Mouse (Mus musculus): ENCODE results near the gene Suds3. TPM values are rescaled to one million over a fixed set of nuclear protein-coding genes. Genes with fewer than 3 reads are reported as not detected.
A peak's percentile ranks its signal among the peaks of the same experiment; 100 is the strongest.

Gene Suds3
- polyA plus RNA-seq, 1 experiment from 2014 or later = 44.1 TPM

DNA sequence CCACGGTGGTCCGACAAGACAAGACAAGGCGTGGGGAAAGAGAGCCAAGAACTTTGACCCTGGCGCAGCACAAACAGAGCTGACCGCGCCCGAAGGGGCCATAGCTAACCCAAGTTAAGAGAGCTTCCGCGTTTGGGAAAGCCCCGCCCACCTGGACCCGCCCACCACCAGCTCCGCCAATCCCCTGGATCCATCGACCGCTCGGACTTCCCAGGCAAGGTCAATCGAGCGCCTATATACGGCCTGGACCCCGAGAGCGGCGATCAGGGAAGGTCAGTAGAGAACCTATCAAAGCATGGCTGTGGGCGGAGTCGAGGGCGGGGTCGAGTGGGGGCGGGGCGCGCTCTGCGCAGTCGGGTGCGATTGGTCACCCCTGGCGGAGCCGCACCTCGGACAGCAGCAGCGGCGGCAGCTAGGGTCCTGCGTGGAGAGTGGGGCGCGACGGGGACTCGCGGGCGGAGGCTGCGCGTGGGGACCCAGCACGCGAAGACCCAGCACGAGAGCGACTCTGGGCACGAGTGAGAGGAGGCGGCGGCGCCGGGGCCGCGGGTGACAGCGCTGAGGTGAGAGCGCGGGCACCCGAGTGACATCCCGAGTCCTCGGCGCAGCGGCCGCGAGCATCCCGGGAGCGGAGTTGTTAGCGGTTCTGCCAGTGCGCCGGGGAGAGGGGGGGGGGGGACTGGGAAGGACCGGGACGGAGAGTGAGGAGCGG, 4.0 kb upstream of the Suds3 start, which contains the start of gene Taok3:
Taok3 (plus strand) TSS at position 353 of the 712 bp plus-strand sequence.
- peak within 1 kb of the TSS; percentile 68 for H3K4me3 ChIP-seq (ENCODE audit: low read depth, low read length)
- DNase-seq (ENCODE audit: low spot score) = peak; percentile 100
- peak within 1 kb of the TSS; percentile 82 for H3K27ac ChIP-seq (ENCODE audit: low read depth)
- H3K9ac ChIP-seq (ENCODE audit: low read length) = peak within 1 kb of the TSS; percentile 53
- H3K27me3 ChIP-seq (replicated peaks; ENCODE audit: control insufficient read depth, insufficient read depth, low read length) = no peaks in the 10 kb centered on the region
- H3K4me1 ChIP-seq (replicated peaks; ENCODE audit: control insufficient read depth, insufficient read depth, low read length) = peaks cover 9% of the 10 kb centered on the region; the same call in 1 of the 2 replicates
- WGBS = under 1% methylated on average over 73 of the region's 74 CpGs
- no peaks in the 10 kb centered on the region for H3K36me3 ChIP-seq (ENCODE audit: control insufficient read depth, insufficient read depth, low read length)
- H3K9me3 ChIP-seq (ENCODE audit: control insufficient read depth, low read length) = no peaks in the 10 kb centered on the region
- ATAC-seq (replicated peaks; ENCODE audit: low FRiP score, low TSS enrichment, low read depth) = peak; percentile 93
- peak within 1 kb of the TSS; percentile 87 for H3K4me2 ChIP-seq (ENCODE audit: low read length)

GRCm38 (mm10) chr5:117118850-117119249, 2.9 kb upstream of the Suds3 start:
- peak overlapping the region; percentile 82 for H3K27ac ChIP-seq (ENCODE audit: low read depth)
- no peaks in the 10 kb centered on the region for H3K36me3 ChIP-seq (ENCODE audit: control insufficient read depth, insufficient read depth, low read length)
- no peak overlapping the region for H3K9ac ChIP-seq (ENCODE audit: low read length)
- H3K4me2 ChIP-seq (ENCODE audit: low read length) = peak overlapping the region; percentile 68
- no peak for ATAC-seq (replicated peaks; ENCODE audit: low FRiP score, low TSS enrichment, low read depth)
- no peak overlapping the region for H3K4me3 ChIP-seq (ENCODE audit: low read depth, low read length)
- H3K9me3 ChIP-seq (ENCODE audit: control insufficient read depth, low read length) = no peaks in the 10 kb centered on the region
- no peak for DNase-seq (ENCODE audit: low spot score)
- 58% methylated on average over 8 of the region's 8 CpGs for WGBS
- peaks cover 13% of the 10 kb centered on the region; the same call in 1 of the 2 replicates for H3K4me1 ChIP-seq (replicated peaks; ENCODE audit: control insufficient read depth, insufficient read depth, low read length)
- H3K27me3 ChIP-seq (replicated peaks; ENCODE audit: control insufficient read depth, insufficient read depth, low read length) = no peaks in the 10 kb centered on the region

GRCm38 (mm10) chr5:117118220-117118619, 2.3 kb upstream of the Suds3 start:
- DNase-seq (ENCODE audit: low spot score) (no peak), ATAC-seq (replicated peaks; ENCODE audit: low FRiP score, low TSS enrichment, low read depth) (no peak)
- no peak overlapping the region for H3K4me2 ChIP-seq (ENCODE audit: low read length)
- no peaks in the 10 kb centered on the region for H3K9me3 ChIP-seq (ENCODE audit: control insufficient read depth, low read length)
- WGBS = 88% methylated on average over 2 of the region's 2 CpGs
- H3K4me3 ChIP-seq (ENCODE audit: low read depth, low read length) = no peak overlapping the region
- H3K27ac ChIP-seq (ENCODE audit: low read depth) = no peak overlapping the region
- H3K27me3 ChIP-seq (replicated peaks; ENCODE audit: control insufficient read depth, insufficient read depth, low read length) = no peaks in the 10 kb centered on the region
- 0 out of 2 replicates have a peak, but pooled peaks cover 5% of the 10 kb centered on the region for H3K36me3 ChIP-seq (ENCODE audit: control insufficient read depth, insufficient read depth, low read length)
- H3K9ac ChIP-seq (ENCODE audit: low read length) = no peak overlapping the region
- peaks cover 13% of the 10 kb centered on the region; the same call in 1 of the 2 replicates for H3K4me1 ChIP-seq (replicated peaks; ENCODE audit: control insufficient read depth, insufficient read depth, low read length)

GRCm38 (mm10) chr5:117117716-117118115, 1.8 kb upstream of the Suds3 start:
- Histone ChIP-seq H3K27ac (ENCODE audit: low read depth) (no peak overlapping the region), H3K4me1 (replicated peaks; ENCODE audit: control insufficient read depth, insufficient read depth, low read length) (peaks cover 13% of the 10 kb centered on the region; the same call in 1 of the 2 replicates), H3K36me3 (ENCODE audit: control insufficient read depth, insufficient read depth, low read length) (peaks cover 9% of the 10 kb centered on the region), H3K4me3 (ENCODE audit: low read depth, low read length) (no peak overlapping the region), H3K27me3 (replicated peaks; ENCODE audit: control insufficient read depth, insufficient read depth, low read length) (no peaks in the 10 kb centered on the region), H3K9ac (ENCODE audit: low read length) (no peak overlapping the region), H3K9me3 (ENCODE audit: control insufficient read depth, low read length) (no peaks in the 10 kb centered on the region), H3K4me2 (ENCODE audit: low read length) (no peak overlapping the region)
- no peak for ATAC-seq (replicated peaks; ENCODE audit: low FRiP score, low TSS enrichment, low read depth)
- WGBS = 72% methylated on average over 7 of the region's 7 CpGs
- no peak for DNase-seq (ENCODE audit: low spot score)

DNA sequence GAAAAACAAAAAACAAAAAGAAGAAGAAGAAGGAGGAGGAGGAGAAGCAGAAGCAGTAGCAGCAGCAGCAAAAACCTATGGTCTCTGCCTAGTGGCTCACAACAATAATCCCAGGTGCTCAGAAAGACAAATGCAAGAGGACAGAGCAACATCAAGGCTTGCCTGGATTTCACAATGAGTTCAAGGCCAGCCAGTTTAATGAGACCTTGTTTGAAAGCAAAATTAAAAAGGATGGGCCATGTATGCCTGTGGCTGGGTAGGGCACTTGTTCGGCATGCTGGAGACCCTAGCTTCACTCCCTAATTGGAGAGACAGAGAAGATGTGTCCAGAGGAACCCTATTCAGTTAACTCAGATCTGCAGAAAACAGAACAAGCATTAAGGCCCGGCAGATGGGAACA, 1.3 kb upstream of the Suds3 start:
- H3K4me1 ChIP-seq (replicated peaks; ENCODE audit: control insufficient read depth, insufficient read depth, low read length) = peaks cover 13% of the 10 kb centered on the region; the same call in 1 of the 2 replicates
- peaks cover 14% of the 10 kb centered on the region for H3K36me3 ChIP-seq (ENCODE audit: control insufficient read depth, insufficient read depth, low read length)
- DNase-seq (ENCODE audit: low spot score) = no peak
- no peak overlapping the region for H3K27ac ChIP-seq (ENCODE audit: low read depth)
- 83% methylated on average over 2 of the region's 2 CpGs for WGBS
- ATAC-seq (replicated peaks; ENCODE audit: low FRiP score, low TSS enrichment, low read depth) = no peak
- H3K4me3 ChIP-seq (ENCODE audit: low read depth, low read length) = no peak overlapping the region
- H3K9me3 ChIP-seq (ENCODE audit: control insufficient read depth, low read length) = no peaks in the 10 kb centered on the region
- no peak overlapping the region for H3K4me2 ChIP-seq (ENCODE audit: low read length)
- H3K27me3 ChIP-seq (replicated peaks; ENCODE audit: control insufficient read depth, insufficient read depth, low read length) = no peaks in the 10 kb centered on the region
- no peak overlapping the region for H3K9ac ChIP-seq (ENCODE audit: low read length)

GRCm38 (mm10) chr5:117116660-117117059, 747 bp upstream of the Suds3 start:
- WGBS = 68% methylated on average over 2 of the region's 2 CpGs
- DNase-seq (ENCODE audit: low spot score) (no peak), ATAC-seq (replicated peaks; ENCODE audit: low FRiP score, low TSS enrichment, low read depth) (no peak)
- peak overlapping the region; percentile 87; the same call in 1 of the 2 replicates for H3K27ac ChIP-seq (ENCODE audit: low read depth)
- H3K4me3 ChIP-seq (ENCODE audit: low read depth, low read length) = no peak overlapping the region
- peak overlapping the region; percentile 95; the same call in 1 of the 2 replicates for H3K4me2 ChIP-seq (ENCODE audit: low read length)
- H3K36me3 ChIP-seq (ENCODE audit: control insufficient read depth, insufficient read depth, low read length) = peaks cover 20% of the 10 kb centered on the region
- no peaks in the 10 kb centered on the region for H3K27me3 ChIP-seq (replicated peaks; ENCODE audit: control insufficient read depth, insufficient read depth, low read length)
- H3K4me1 ChIP-seq (replicated peaks; ENCODE audit: control insufficient read depth, insufficient read depth, low read length) = peaks cover 10% of the 10 kb centered on the region; the same call in 1 of the 2 replicates
- H3K9ac ChIP-seq (ENCODE audit: low read length) = no peak overlapping the region
- H3K9me3 ChIP-seq (ENCODE audit: control insufficient read depth, low read length) = no peaks in the 10 kb centered on the region

DNA sequence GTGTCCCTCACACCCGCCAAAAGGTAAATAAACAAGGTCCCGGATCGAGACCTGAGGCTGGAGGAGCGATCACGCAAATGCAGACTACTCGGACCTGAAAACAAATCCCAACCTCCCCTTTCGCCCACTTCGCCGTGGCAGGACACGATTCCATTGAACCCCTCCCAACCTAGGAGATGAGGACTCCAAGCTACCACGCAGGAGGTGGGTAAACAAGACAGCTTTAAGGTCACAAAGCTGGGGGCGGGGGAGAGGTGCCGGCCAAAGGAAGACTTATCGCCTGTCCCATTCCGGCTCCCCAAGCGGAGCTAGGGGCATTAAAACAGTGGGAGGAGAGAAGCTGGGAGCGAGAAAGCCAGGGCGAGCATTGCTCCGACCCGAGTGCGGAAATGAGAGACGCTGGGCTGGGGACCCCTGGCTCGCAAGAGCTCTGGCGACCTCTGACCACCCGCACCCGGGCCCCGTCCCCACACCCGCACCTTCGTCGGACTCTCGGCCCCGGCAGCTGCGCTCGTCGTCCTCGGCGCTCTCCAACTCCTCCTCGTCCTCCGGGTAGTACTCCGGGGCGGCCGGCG, 633 bp downstream of the Suds3 start:
- H3K4me2 ChIP-seq (ENCODE audit: low read length) = peak overlapping the region; percentile 95
- ATAC-seq (replicated peaks; ENCODE audit: low FRiP score, low TSS enrichment, low read depth) (peak; percentile 2), DNase-seq (ENCODE audit: low spot score) (peak; percentile 83)
- peaks cover 4% of the 10 kb centered on the region; the same call in 1 of the 2 replicates for H3K4me1 ChIP-seq (replicated peaks; ENCODE audit: control insufficient read depth, insufficient read depth, low read length)
- WGBS = 0% methylated on average over 43 of the region's 43 CpGs
- H3K9ac ChIP-seq (ENCODE audit: low read length) = peak overlapping the region; percentile 86
- H3K36me3 ChIP-seq (ENCODE audit: control insufficient read depth, insufficient read depth, low read length) = peaks cover 34% of the 10 kb centered on the region
- no peaks in the 10 kb centered on the region for H3K27me3 ChIP-seq (replicated peaks; ENCODE audit: control insufficient read depth, insufficient read depth, low read length)
- no peaks in the 10 kb centered on the region for H3K9me3 ChIP-seq (ENCODE audit: control insufficient read depth, low read length)
- H3K27ac ChIP-seq (ENCODE audit: low read depth) = peak overlapping the region; percentile 87
- H3K4me3 ChIP-seq (ENCODE audit: low read depth, low read length) = peak overlapping the region; percentile 80

GRCm38 (mm10) chr5:117114581-117115192, 1.2 kb downstream of the Suds3 start:
- Histone ChIP-seq H3K4me1 (replicated peaks; ENCODE audit: control insufficient read depth, insufficient read depth, low read length) (peaks cover 4% of the 10 kb centered on the region; the same call in 1 of the 2 replicates), H3K27ac (ENCODE audit: low read depth) (peak overlapping the region; percentile 87; the same call in 1 of the 2 replicates), H3K4me2 (ENCODE audit: low read length) (peak overlapping the region; percentile 95), H3K27me3 (replicated peaks; ENCODE audit: control insufficient read depth, insufficient read depth, low read length) (no peaks in the 10 kb centered on the region), H3K36me3 (ENCODE audit: control insufficient read depth, insufficient read depth, low read length) (peaks cover 37% of the 10 kb centered on the region), H3K4me3 (ENCODE audit: low read depth, low read length) (peak overlapping the region; percentile 80), H3K9ac (ENCODE audit: low read length) (peak overlapping the region; percentile 86), H3K9me3 (ENCODE audit: control insufficient read depth, low read length) (no peaks in the 10 kb centered on the region)
- ATAC-seq (replicated peaks; ENCODE audit: low FRiP score, low TSS enrichment, low read depth) (no peak), DNase-seq (ENCODE audit: low spot score) (peak; percentile 71)
- WGBS = 5% methylated on average over 16 of the region's 16 CpGs

All from intestine, embryonic 14.5 days (tissue).